Mouse (Mus musculus) kidney, embryonic 16.5 days (tissue): Measurements from ENCODE around the gene Cdca7l. TPM values are rescaled to one million over a fixed set of nuclear protein-coding genes. Genes with fewer than 3 reads are reported as not detected.

ENCODE experiments used
- ATAC-seq: fragments of 200-750 bp; cut with Nextera tagmentation; 2 replicates; pipeline ENCODE4 v1.8.0; 2017; ENCODE audit warnings: moderate TSS enrichment; ENCODE audit not compliant: low FRiP score, low TSS enrichment
- H3K27ac ChIP-seq: fragments of 300-500 bp; sonication (generic); 2 replicates; pipeline ENCODE4 v1.5.1; 2014; ENCODE audit warnings: low read length
- H3K27me3 ChIP-seq: fragments of 300-500 bp; sonication (generic); 2 replicates; pipeline ENCODE4 v1.6.1; 2014; ENCODE audit warnings: low read length, control low read depth, mixed read lengths; ENCODE audit not compliant: insufficient read depth
- H3K36me3 ChIP-seq: fragments of 300-500 bp; sonication (generic); 2 replicates; pipeline ENCODE4 v1.6.1; 2014; ENCODE audit warnings: low read length, control low read depth, mixed read lengths; ENCODE audit not compliant: insufficient read depth
- H3K4me1 ChIP-seq: fragments of 300-500 bp; sonication (generic); 2 replicates; pipeline ENCODE4 v1.6.1; 2014; ENCODE audit warnings: low read length, control low read depth, mixed read lengths; ENCODE audit not compliant: insufficient read depth
- H3K4me2 ChIP-seq: fragments of 300-500 bp; sonication (generic); replicated peaks from 2 replicates; pipeline ENCODE4 v1.6.1; 2014; ENCODE audit warnings: low read depth, low read length
- H3K4me3 ChIP-seq: fragments of 300-500 bp; sonication (generic); 2 replicates; pipeline ENCODE4 v1.5.1; 2014; ENCODE audit warnings: mild to moderate bottlenecking, low read length
- H3K9ac ChIP-seq: fragments of 300-500 bp; sonication (generic); replicated peaks from 2 replicates; pipeline ENCODE4 v1.6.1; 2014; ENCODE audit warnings: low read length
- H3K9me3 ChIP-seq: fragments of 300-500 bp; sonication (generic); 2 replicates; pipeline ENCODE4 v1.6.1; 2016; ENCODE audit warnings: low read length, control low read depth
- WGBS: fragments of 180-500 bp; shearing (Covaris S2); extraction: QIAGEN DNeasy Blood & Tissue Kit; methylation state at CpG from one replicate; pipeline ENCODE4 v1.1.7; 2014; 5-methylcytosine and 5-hydroxymethylcytosine counted together
- polyA plus RNA-seq: library from polyadenylated mRNA; unstranded; fragments of >200 nt; fragmentation: Nextera tagmentation; extraction: Ambion mirVana; gene quantifications from 2 replicates; pipeline ENCODE4 v1.2.1, GENCODE M21; 2015

Gene Cdca7l
- polyA plus RNA-seq, 1 experiment from 2014 or later = 53.2 TPM

DNA sequence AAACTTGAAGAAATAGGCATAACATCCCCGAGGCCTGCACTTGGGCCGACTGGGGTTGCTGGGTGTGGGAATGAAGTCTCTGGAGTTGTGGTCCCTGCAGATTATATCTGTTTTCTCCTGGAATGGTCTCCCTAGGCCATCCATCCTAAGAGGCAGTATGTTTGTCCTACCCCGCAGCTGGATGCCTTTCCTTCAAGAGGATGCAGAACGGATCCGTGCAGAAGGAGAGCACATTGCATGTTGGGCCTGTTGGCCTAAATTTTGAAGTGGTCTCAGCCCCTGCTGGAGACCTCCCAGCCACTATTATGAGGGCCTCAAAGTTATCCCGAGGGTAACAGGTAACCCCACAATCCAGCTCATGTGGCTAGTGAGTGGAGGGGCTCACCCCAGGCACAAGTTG lies 44.5 kb downstream of the Cdca7l start:
- Histone ChIP-seq H3K4me2 (no peak overlapping the region), H3K36me3 (no peaks in the 10 kb centered on the region), H3K27me3 (no peaks in the 10 kb centered on the region), H3K9ac (no peak overlapping the region), H3K27ac (no peak overlapping the region), H3K4me1 (peaks cover 20% of the 10 kb centered on the region), H3K4me3 (no peak overlapping the region), H3K9me3 (no peaks in the 10 kb centered on the region)
- 93% methylated on average over 6 of the region's 6 CpGs for WGBS
- no peak for ATAC-seq

DNA sequence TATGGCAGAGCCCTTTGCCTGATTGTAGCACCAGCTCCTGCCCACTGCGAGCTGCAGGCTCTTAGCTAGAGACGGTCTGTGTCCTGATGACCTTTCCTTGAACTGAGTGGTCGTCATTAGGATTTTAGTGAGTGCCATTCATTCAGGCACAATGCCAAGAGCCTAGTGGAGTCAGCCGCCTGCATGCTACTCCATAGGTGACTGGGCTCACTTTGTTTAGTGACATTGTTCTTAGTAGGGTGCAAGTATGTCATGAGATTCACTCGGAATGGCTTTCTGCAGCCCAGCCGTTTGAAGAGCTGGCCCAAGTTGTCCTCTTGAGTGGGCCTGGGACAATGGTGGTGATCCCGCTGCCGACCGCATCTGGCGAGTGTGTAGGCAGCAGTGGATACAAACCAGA lies 46.4 kb downstream of the Cdca7l start:
- Histone ChIP-seq H3K4me1 (peaks cover 9% of the 10 kb centered on the region), H3K27ac (no peak overlapping the region), H3K27me3 (no peaks in the 10 kb centered on the region), H3K9me3 (no peaks in the 10 kb centered on the region), H3K4me3 (no peak overlapping the region), H3K36me3 (no peaks in the 10 kb centered on the region), H3K4me2 (no peak overlapping the region), H3K9ac (no peak overlapping the region)
- 61% methylated on average over 10 of the region's 10 CpGs for WGBS
- no peak for ATAC-seq

DNA sequence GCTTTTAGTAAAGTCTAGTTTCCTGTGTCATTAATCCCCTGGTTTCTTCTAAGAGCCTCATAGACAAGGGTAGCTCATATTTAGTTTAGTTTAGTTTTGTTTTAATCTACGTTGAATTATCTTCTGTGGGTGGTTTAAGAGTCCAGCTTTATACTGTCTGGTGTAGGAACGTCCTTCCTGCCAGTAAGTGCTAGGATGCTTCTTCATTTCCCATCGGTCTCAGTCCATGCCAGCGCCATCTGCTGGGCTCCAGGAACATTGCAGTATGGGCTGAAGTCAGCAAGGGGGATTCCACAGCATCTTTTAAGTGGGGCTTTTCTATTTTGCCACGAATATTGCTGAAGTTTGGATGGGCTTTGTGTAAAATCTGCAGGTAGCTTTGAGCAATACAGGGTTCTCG lies 49.2 kb downstream of the Cdca7l start:
- Histone ChIP-seq H3K36me3 (no peaks in the 10 kb centered on the region), H3K4me2 (no peak overlapping the region), H3K27me3 (no peaks in the 10 kb centered on the region), H3K4me1 (peaks cover 6% of the 10 kb centered on the region), H3K9me3 (no peaks in the 10 kb centered on the region), H3K4me3 (no peak overlapping the region), H3K9ac (no peak overlapping the region), H3K27ac (no peak overlapping the region)
- no peak for ATAC-seq
- WGBS = 27% methylated on average over 6 of the region's 6 CpGs

DNA sequence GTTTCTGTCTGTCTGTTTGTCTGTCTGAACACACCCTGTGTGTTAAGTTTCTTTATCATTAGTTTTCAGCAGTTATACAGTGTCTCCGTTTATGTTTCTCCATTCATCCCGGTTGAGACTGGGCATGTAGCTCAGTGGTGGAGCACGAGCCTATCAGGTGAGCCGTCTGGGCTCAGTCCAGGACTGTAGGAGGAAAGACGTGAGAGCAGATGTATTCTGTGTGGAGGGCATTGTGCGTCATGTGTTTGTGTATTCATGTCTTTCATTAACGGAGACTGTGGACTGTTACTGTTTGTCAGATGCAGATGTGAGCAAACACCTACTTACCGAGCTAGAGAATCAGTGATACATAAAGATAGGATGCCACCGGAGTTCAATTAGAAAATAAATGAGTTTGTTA lies 52.9 kb downstream of the Cdca7l start:
- H3K4me1 ChIP-seq = no peaks in the 10 kb centered on the region
- H3K9me3 ChIP-seq = no peaks in the 10 kb centered on the region
- no peak overlapping the region for H3K9ac ChIP-seq
- H3K4me3 ChIP-seq = no peak overlapping the region
- no peak for ATAC-seq
- H3K27me3 ChIP-seq = no peaks in the 10 kb centered on the region
- H3K4me2 ChIP-seq = no peak overlapping the region
- WGBS = 84% methylated on average over 9 of the region's 9 CpGs
- no peaks in the 10 kb centered on the region for H3K36me3 ChIP-seq
- no peak overlapping the region for H3K27ac ChIP-seq

DNA sequence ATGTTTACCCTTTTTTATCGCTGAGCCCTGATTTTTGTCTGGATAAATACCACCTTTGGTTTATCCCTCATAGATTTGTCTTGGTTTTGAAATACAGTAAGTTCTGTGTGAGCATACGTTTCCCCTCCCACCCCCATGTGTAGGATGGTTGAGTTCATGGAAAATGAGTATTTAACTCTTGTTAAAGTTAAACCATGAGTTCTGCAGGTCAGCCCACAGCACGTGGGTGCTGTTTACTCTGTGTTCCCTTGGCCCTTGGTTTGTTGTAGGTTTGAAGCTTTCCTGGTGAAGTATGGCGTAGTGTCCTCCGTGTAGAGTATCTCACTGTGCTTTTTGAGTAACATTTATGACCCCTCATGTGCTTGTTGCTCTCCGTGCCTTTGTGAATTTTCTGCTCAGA lies 53.8 kb downstream of the Cdca7l start:
- ATAC-seq = no peak

DNA sequence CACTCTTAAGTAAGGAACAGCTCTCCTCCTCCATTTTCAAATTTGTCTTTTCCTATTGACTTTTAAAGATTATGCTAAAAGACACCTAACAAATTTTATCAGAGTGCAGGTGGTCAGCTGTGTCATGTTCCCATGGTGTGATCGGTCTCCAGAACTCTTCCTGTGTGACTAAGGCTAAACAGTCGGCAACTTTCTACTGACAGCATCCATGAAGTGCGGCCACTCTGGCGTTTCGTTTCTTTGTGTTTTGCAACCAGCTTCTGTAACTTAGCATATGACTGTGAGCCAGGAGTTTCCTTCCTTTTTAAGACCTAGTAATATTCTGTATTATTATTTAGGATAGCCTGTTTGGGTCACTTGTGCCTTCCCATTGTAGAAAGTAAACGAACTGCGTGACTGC lies 56.8 kb downstream of the Cdca7l start:
- no peaks in the 10 kb centered on the region for H3K4me1 ChIP-seq
- H3K36me3 ChIP-seq = no peaks in the 10 kb centered on the region
- no peak for ATAC-seq
- no peaks in the 10 kb centered on the region for H3K9me3 ChIP-seq
- H3K4me2 ChIP-seq = no peak overlapping the region
- no peaks in the 10 kb centered on the region for H3K27me3 ChIP-seq
- 68% methylated on average over 7 of the region's 7 CpGs for WGBS
- H3K27ac ChIP-seq = no peak overlapping the region
- no peak overlapping the region for H3K4me3 ChIP-seq
- H3K9ac ChIP-seq = no peak overlapping the region

More for the DNA sequence above, 53.8 kb downstream of the Cdca7l start:
- Histone ChIP-seq H3K36me3 (no peaks in the 10 kb centered on the region), H3K4me1 (no peaks in the 10 kb centered on the region), H3K4me3 (no peak overlapping the region), H3K9me3 (no peaks in the 10 kb centered on the region), H3K27me3 (no peaks in the 10 kb centered on the region), H3K9ac (no peak overlapping the region), H3K4me2 (no peak overlapping the region), H3K27ac (no peak overlapping the region)
- 79% methylated on average over 6 of the region's 6 CpGs for WGBS

DNA sequence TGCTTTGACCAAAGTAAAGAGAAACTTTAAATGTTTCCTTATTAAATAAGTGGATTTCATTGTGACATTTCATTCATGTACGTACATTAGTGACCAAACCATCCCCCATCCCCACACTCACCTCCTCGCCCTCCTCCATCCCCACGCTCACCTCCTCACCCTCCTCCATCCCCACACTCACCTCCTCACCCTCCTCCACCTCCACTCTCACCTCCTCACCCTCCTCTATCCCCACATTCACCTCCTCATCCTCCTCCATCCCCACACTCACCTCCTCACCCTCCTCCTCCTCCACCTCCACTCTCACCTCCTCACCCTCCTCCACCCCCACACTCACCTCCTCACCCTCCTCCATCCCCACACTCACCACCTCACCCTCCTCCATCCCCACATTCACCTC lies 57.2 kb downstream of the Cdca7l start:
- no peak for ATAC-seq
- Histone ChIP-seq H3K4me3 (no peak overlapping the region), H3K27ac (no peak overlapping the region), H3K4me1 (no peaks in the 10 kb centered on the region), H3K36me3 (no peaks in the 10 kb centered on the region), H3K9me3 (no peaks in the 10 kb centered on the region), H3K4me2 (no peak overlapping the region), H3K9ac (no peak overlapping the region), H3K27me3 (no peaks in the 10 kb centered on the region)
- WGBS = 75% methylated on average over 3 of the region's 3 CpGs

DNA sequence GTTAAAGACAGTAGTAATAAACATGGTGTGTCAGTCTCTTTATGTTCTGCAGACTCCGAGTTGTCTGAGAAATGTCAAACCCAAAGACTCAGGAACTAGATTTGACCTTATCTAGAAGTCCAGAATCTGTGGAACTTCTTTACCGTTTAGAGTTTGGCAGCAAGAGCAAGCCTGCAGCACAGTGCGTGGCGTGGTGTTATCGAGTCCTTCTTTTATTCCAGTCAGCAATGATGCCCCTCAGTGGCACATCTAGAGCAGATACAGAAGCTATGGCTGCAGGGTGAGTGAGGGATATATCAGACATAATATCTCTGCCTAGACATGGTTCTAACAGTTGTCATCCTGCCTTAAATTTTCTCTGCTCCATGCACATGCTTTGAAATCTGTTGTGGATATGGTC lies 58.6 kb downstream of the Cdca7l start:
- Histone ChIP-seq H3K4me2 (no peak overlapping the region), H3K9ac (no peak overlapping the region), H3K4me1 (no peaks in the 10 kb centered on the region), H3K4me3 (no peak overlapping the region), H3K27ac (no peak overlapping the region), H3K27me3 (no peaks in the 10 kb centered on the region), H3K9me3 (no peaks in the 10 kb centered on the region), H3K36me3 (no peaks in the 10 kb centered on the region)
- WGBS = 81% methylated on average over 5 of the region's 5 CpGs
- no peak for ATAC-seq

DNA sequence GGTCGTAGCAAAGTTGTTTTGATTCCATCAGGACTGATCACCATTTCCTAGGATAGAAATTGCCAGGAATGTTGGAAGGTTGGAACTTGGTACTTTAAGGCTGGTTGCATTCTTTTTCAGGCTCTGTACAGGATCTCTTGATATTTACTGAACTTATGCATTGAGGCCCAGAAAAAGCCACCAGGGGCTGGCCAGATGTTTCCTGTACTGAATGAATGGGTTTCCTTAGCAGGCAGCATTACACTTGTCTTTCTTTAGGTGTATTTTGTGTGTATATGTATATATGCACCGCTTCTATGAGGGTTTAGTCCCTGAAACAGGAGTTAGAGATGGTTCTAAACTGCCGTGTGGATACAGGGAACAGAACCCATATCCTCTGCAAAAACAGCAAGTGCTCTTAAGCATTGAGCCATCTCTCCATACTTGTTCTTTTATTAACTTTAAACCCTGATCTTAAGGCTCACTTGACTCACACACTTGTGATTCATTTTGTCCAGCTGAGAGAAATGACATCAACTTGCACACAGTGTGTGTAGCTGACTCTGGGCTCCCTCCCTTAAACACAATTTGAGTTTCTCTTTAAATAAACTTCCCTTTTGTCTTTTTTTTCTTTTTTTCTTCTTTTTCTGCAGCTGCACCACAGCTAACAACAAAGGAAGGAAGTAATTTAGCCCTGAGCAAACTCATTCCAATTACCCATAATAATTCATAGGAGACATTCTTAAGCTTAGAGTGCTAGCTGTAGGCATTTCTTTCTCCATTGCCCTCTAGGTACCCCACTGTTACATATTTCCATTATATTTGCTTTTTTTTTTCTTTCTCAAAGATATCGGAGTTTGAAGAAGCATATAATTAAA lies 63.8 kb downstream of the Cdca7l start:
- Histone ChIP-seq H3K9ac (no peak overlapping the region), H3K36me3 (peaks cover 26% of the 10 kb centered on the region), H3K27ac (peak overlapping the region; percentile 47), H3K4me1 (no peaks in the 10 kb centered on the region), H3K27me3 (no peaks in the 10 kb centered on the region), H3K9me3 (no peaks in the 10 kb centered on the region), H3K4me3 (no peak overlapping the region), H3K4me2 (no peak overlapping the region)
- no peak for ATAC-seq
- WGBS = 86% methylated on average over 4 of the region's 4 CpGs

DNA sequence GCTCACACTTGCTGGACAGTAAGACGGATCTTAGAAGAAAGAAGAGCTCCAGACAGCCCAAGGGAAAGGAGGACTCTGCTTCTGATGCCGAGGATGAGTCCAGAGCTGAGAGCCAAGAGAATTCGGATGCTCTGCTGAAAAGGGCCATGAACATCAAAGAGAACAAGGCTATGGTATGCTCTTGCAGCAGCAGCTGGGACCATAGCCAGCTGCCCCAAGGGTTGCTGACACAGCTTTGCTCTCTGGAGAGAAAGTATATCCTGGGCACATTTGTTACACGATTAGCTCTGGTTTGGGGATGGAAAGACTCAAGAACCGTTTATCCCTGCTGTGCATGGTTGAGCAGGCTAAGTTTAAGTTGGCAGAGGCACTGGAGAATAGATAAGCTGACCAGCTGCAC lies 68.2 kb downstream of the Cdca7l start:
- Histone ChIP-seq H3K9ac (no peak overlapping the region), H3K4me1 (no peaks in the 10 kb centered on the region), H3K36me3 (peaks cover 62% of the 10 kb centered on the region), H3K9me3 (no peaks in the 10 kb centered on the region), H3K27me3 (no peaks in the 10 kb centered on the region), H3K27ac (no peak overlapping the region), H3K4me2 (no peak overlapping the region), H3K4me3 (no peak overlapping the region)
- ATAC-seq = no peak
- WGBS = 77% methylated on average over 5 of the region's 5 CpGs
